Mouse (Mus musculus) bone marrow, adult 2 months (tissue): ENCODE results near the gene Ndufc2. TPM values are rescaled to one million over a fixed set of nuclear protein-coding genes. Genes with fewer than 3 reads are reported as not detected.

Experiments
- H3K27ac ChIP-seq: fragments of 200-500 bp; 2 replicates; pipeline ENCODE4 v1.5.1; 2012; ENCODE audit warnings: low read depth, mild to moderate bottlenecking, control low read depth, inconsistent platforms, low read length; ENCODE audit not compliant: control insufficient read depth, poor library complexity, insufficient read depth
- H3K4me1 ChIP-seq: fragments of 200-500 bp; 2 replicates; pipeline ENCODE4 v1.6.1; 2011; ENCODE audit warnings: low read length; ENCODE audit not compliant: control insufficient read depth, insufficient read depth
- H3K4me3 ChIP-seq: fragments of 200-500 bp; replicated peaks from 2 replicates; pipeline ENCODE3; 2011; ENCODE audit warnings: mild to moderate bottlenecking, low read depth, low read length, control low read depth; ENCODE audit not compliant: control insufficient read depth
- CTCF ChIP-seq: fragments of 200-500 bp; IDR thresholded peaks from 2 replicates; pipeline ENCODE4 v1.5.1; 2011; ENCODE audit warnings: low read length, control low read depth; ENCODE audit not compliant: control insufficient read depth, insufficient read depth
- POLR2A ChIP-seq: fragments of 200-500 bp; IDR thresholded peaks from 2 replicates; pipeline ENCODE4 v1.6.1; 2011; ENCODE audit warnings: low read depth, mild to moderate bottlenecking, control low read depth, low read length, borderline replicate concordance; ENCODE audit not compliant: control insufficient read depth
- WGBS: fragments of 180-500 bp; shearing (Covaris S2); methylation state at CpG from one replicate; pipeline ENCODE4 v1.1.7; 2018; 5-methylcytosine and 5-hydroxymethylcytosine counted together
- polyA plus RNA-seq: library from polyadenylated mRNA; stranded (reverse); fragments of >200 nt; gene quantifications from 2 replicates; pipeline ENCODE4 v1.2.4, GENCODE M21; 2011; ENCODE audit warnings: low replicate concordance; ENCODE audit not compliant: missing spikeins, insufficient read depth, insufficient read length

Ndufc2 gene
- 34.6 and 53.4 TPM in 2 replicates for polyA plus RNA-seq

GRCm38 (mm10) chr7:97399960-97400715, at the start of gene Ndufc2:
Gene Ndufc2 (plus strand): TSS chr7:97400003.
- Histone ChIP-seq H3K4me3 (peak within 1 kb of the TSS; percentile 91), H3K4me1 (peaks cover 5% of the 10 kb centered on the region; the same call in 1 of the 2 replicates), H3K27ac (peak within 1 kb of the TSS; percentile 38)
- TF ChIP-seq POLR2A: peak; percentile 87
- peak; percentile 9; the same call in 1 of the 2 replicates for TF ChIP-seq CTCF
- under 1% methylated on average over 54 of the region's 54 CpGs for WGBS

DNA sequence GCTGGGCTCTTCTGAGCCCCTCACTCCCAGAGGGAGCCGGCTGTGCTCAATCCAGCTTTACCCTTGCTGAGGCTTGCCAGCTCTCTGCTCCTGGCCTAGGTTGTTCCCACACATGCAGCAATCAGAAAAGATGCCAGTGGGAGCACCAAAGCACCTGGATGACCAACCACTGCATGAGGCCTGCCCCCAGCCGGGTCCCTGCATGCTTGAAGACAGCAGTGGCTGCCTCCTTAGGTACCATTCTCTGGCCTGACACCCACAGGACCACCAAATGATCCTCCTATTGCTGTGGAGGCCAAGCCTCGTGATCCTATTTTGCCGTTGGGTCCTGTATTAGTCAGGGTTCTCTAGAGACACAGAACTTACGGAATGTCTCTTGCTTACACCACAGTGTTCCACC, 48.9 kb upstream of the Ndufc2 start:
- 90% methylated on average over 5 of the region's 5 CpGs for WGBS

DNA sequence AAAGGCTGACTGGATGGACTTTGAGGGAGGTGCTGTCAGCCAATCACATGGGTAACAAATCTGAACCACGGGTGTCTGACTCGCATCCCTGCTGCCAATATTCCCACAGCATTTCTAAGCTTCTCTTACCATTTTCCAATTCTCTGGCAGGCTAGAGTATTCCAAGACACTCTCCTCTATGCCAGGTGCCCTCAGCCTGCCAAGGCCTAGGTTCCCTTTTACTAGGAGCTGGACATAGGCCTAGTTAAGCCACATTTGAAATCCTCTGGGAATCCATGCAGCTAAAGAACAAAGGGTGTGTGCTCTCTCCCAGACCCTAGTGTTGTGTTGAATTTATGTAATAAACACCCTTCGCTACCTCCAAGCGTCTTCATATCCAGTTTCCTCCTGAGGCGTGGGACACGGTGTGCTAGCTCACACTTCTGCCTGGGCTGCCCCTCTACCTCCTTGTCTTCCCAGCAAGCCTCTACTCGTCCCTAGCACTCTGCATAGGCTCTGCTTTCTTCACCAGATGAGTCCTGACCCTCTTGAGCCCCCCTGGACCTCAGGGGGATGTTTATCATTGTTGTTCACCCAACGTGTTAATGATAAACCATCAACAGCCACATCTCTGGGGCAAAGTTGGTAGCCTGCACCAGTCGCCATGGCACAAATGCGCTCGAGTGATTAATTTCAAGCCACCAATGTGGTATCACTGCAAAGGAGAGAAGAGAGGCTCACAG, 47.9 kb upstream of the Ndufc2 start:
- Histone ChIP-seq H3K4me3 (no peak overlapping the region), H3K4me1 (no peaks in the 10 kb centered on the region; the same call in 1 of the 2 replicates), H3K27ac (no peak overlapping the region)
- 81% methylated on average over 11 of the region's 11 CpGs for WGBS
- TF ChIP-seq CTCF (no peak), POLR2A (no peak)

More for the DNA sequence above, 48.9 kb upstream of the Ndufc2 start:
- Histone ChIP-seq H3K27ac (no peak overlapping the region), H3K4me1 (no peaks in the 10 kb centered on the region; the same call in 1 of the 2 replicates), H3K4me3 (no peak overlapping the region)
- TF ChIP-seq CTCF (no peak), POLR2A (no peak)

DNA sequence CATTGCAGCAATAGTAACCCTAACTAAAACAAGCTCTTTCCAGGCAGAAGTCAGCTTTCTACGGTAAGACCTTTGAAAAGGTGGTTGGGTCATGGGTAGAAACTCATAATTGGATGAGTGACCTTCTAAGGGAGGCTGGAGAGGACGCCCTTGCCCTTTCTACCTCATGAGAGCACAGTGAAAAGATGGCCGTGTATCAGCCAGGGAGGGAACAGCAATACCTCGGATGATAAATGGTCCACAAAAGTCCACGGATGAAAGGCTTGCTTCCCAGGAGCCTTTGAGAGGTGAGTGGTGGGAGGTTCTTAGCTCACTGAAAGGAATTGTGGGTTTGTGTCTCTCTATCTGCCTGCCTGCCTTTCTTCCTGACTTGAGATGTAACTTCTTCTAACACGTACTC, 46.4 kb upstream of the Ndufc2 start:
- Histone ChIP-seq H3K4me1 (no peaks in the 10 kb centered on the region; the same call in 1 of the 2 replicates), H3K4me3 (no peak overlapping the region), H3K27ac (no peak overlapping the region)
- 81% methylated on average over 6 of the region's 6 CpGs for WGBS
- TF ChIP-seq CTCF (no peak), POLR2A (no peak)

GRCm38 (mm10) chr7:97355068-97355841, 44.5 kb upstream of the Ndufc2 start:
- H3K4me1 ChIP-seq: no peaks in the 10 kb centered on the region; the same call in 1 of the 2 replicates
- TF ChIP-seq CTCF (no peak), POLR2A (no peak)
- WGBS: 40% methylated on average over 13 of the region's 13 CpGs
- H3K27ac ChIP-seq: peak overlapping the region; percentile 57
- no peak overlapping the region for H3K4me3 ChIP-seq

GRCm38 (mm10) chr7:97356253-97356652, 43.5 kb upstream of the Ndufc2 start:
- WGBS: 51% methylated on average over 5 of the region's 5 CpGs
- TF ChIP-seq CTCF (no peak), POLR2A (no peak)
- H3K27ac ChIP-seq: no peak overlapping the region; the same call in 1 of the 2 replicates
- H3K4me1 ChIP-seq: no peaks in the 10 kb centered on the region; the same call in 1 of the 2 replicates
- no peak overlapping the region for H3K4me3 ChIP-seq

DNA sequence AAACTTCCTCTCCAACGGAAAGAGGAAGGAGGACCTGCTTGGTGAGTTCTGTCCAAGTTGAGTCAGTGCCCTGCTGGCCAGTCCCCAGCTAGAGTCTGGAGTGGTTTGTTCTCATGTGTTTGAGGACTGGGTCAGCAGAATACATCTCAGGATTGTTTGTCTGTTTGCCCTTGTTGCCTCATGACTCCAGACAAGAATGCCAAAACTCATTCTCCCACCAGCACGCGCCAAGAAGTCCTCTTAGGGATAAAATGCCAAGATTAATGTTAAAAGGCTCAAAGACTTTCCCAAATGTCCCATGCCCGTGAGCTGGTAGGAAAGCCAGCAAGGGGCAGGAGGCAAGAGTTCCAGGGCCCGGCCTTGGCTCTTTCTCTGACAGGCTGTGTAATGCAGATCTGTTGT, 42.9 kb upstream of the Ndufc2 start:
- no peak overlapping the region for H3K4me3 ChIP-seq
- H3K27ac ChIP-seq: peak overlapping the region; percentile 46; the same call in 1 of the 2 replicates
- TF ChIP-seq CTCF: no peak
- no peak for TF ChIP-seq POLR2A
- no peaks in the 10 kb centered on the region; the same call in 1 of the 2 replicates for H3K4me1 ChIP-seq
- WGBS: 55% methylated on average over 5 of the region's 5 CpGs
